Mouse (Mus musculus) gastrocnemius, adult 18-20 months (tissue): ENCODE measurements around the gene Lurap1l. TPM values are rescaled to one million over a fixed set of nuclear protein-coding genes. Genes with fewer than 3 reads are reported as not detected.

Source experiments
- DNase-seq: peaks from one replicate; pipeline ENCODE4 v3.0.0; 2021; ENCODE audit warnings: low spot score
- microRNA-seq: library from miRNA; unstranded; fragments of <30 nt; microRNA quantifications from one replicate; pipeline ENCODE4 v1.2.0, GENCODE M21; 2021
- total RNA-seq, 2 experiments: library from RNA; stranded (reverse); gene quantifications; 2 replicates each; pipeline ENCODE4 v1.2.3; 2021

The Lurap1l gene
- total RNA-seq, 2 experiments from 2014 or later: 0.68 to 0.93 TPM

- no peak for DNase-seq
Observed at GRCm38 (mm10) chr4:80990819-80991218, 80.4 kb downstream of the Lurap1l start.

GRCm38 (mm10) chr4:81003528-81003927 lies 93.1 kb downstream of the Lurap1l start:
- DNase-seq: peak; percentile 36

Small RNA genes within 50 kb of the gene (microRNA-seq; reads per million reads assigned to microRNA genes)
- not detected for gene Gm27452

Other genes with a start within 250 kb of the Lurap1l start
- not detected for gene Tyrp1, start 76.5 kb upstream of the Lurap1l start, total RNA-seq